Mouse (Mus musculus) retina, postnatal 1 day (tissue): ENCODE measurements around the gene Col7a1.

Experiments used
- DNase-seq: peaks from one replicate; pipeline ENCODE4 v3.0.0-alpha.2; 2012

The Col7a1 gene

GRCm38 (mm10) chr9:108987704-108988350 lies 34.4 kb downstream of the Col7a1 start:
- DNase-seq = peak; percentile 50

GRCm38 (mm10) chr9:108989802-108990461 lies 36.5 kb downstream of the Col7a1 start:
- DNase-seq = no peak

DNA sequence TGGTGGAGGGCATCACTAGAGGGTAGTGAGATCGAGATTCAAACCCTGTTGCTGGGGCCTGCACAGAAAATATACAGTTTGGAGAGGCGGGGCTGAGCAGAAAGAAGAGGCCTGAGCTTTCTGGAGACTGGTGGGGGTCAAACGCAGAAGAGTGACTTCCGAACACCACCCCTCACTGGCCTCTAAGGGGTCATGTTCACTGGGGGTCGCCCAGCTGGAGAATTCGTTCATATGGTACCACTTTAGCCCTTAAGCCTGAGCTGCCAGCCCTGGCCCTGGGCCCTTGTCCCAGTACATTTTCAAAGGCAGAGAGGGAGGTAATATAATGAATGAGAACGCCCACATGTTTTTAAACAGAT lies 37.1 kb downstream of the Col7a1 start:
- no peak for DNase-seq

- DNase-seq = peak; percentile 99
Observed at GRCm38 (mm10) chr9:108991428-108992084, 38.2 kb downstream of the Col7a1 start, which contains the start of gene Pfkfb4. TSS of gene Pfkfb4 (plus strand) at chr9:108991778.

DNA sequence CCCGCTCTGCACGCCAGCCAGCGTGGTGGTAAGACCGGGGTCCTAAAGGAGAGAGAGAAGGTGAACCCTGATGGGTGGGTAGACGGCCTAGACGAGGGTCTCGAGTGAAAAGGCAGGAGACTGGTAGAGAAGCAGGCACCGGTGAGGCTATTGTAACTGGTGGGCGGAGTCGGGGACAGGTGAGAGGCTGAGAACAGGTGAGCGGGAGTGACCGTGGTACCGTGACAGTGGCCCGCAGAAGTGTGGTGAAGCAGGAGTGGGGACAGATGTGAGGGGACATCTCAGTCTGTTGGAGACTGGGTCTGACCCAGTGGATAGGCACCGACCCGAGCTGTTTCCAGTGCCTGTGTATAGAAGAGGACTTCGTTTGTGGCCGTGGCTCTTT lies 38.7 kb downstream of the Col7a1 start:
- no peak for DNase-seq

- no peak for DNase-seq
Observed at GRCm38 (mm10) chr9:108992620-108993361, 39.4 kb downstream of the Col7a1 start.

- DNase-seq = no peak
Observed at GRCm38 (mm10) chr9:108996411-108996810, 43.0 kb downstream of the Col7a1 start.

- peak; percentile 30 for DNase-seq
Observed at GRCm38 (mm10) chr9:108998287-108999166, 45.1 kb downstream of the Col7a1 start.

GRCm38 (mm10) chr9:108999167-108999526 lies 45.8 kb downstream of the Col7a1 start:
- DNase-seq = no peak

- peak; percentile 80 for DNase-seq
Observed at GRCm38 (mm10) chr9:109000726-109001125, 47.3 kb downstream of the Col7a1 start.

DNA sequence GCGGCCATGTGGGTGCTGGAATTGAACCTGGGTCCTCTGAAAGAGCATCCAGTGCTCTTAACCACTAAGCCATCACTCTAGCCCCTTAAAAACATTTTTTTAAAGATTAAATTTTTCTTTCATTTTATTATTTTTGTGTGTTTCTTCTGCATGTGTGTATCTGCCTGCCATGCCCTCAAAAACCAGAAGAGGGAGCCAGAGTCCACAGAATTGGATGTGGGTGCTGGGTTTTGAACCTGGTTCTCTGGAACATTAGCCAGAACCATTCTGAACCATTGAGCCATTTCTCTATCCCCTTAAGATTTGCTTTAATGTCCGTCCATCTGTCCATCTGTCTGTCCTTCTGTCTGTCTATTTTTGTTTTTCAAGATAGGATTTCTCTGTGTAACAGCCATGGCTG lies 49.8 kb downstream of the Col7a1 start:
- DNase-seq = peak; percentile 53

DNA sequence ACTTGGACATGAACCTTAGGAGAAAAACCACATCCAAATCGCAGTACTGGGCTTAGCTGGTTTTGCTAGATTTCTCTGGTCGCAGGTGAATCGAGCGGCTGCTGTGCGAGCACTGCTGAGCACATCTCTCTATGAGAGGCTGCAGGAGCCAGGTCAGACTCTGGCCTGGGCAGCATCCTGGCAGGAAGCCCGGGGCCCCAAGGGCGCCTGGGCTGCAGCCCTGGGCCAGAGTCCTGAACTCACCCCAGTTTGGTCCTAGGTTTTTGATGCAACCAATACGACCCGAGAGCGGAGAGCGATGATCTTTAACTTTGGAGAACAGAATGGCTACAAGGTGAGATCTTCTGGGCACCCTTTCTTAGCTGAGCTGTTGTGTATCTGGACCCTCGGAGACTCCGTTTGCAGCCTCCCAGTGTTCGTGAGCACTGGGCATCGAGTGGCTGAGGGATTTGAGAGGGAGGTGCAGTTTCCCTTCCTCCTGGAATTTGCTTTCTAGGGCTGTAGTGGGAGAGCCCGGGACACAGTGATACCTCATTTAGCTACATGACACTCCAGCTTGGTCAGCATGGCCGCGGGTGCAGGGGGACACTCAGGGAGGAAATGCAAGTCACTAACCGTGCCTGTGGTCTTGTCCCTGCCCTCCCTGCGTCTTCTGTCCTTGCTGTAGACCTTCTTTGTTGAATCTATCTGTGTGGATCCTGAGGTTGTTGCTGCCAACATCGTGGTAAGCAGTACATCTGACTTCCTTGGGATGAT lies 53.8 kb downstream of the Col7a1 start:
- no peak for DNase-seq

DNA sequence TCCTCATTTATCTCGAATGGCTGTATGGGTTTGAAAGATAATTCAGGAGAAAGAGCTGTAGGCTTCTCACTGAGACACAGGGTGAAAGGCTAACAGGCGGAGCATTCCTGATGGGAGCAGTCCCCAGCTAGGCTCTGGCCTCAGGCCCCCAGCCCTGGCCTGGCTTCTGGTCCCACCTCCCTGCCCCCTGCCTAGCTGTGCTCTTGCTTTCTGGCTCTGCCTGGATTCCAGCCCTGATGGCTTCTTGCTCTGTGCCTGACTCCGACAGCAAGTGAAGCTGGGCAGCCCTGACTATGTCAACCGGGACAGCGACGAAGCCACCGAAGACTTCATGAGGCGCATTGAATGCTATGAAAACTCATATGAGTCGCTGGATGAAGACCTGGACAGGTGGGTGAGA lies 54.7 kb downstream of the Col7a1 start:
- DNase-seq = no peak

- no peak for DNase-seq
Observed at GRCm38 (mm10) chr9:109008994-109009635, 55.7 kb downstream of the Col7a1 start.

- DNase-seq = peak; percentile 23
Observed at GRCm38 (mm10) chr9:109009636-109010315, 56.4 kb downstream of the Col7a1 start.

GRCm38 (mm10) chr9:109010316-109010690 lies 56.9 kb downstream of the Col7a1 start:
- DNase-seq = no peak

DNA sequence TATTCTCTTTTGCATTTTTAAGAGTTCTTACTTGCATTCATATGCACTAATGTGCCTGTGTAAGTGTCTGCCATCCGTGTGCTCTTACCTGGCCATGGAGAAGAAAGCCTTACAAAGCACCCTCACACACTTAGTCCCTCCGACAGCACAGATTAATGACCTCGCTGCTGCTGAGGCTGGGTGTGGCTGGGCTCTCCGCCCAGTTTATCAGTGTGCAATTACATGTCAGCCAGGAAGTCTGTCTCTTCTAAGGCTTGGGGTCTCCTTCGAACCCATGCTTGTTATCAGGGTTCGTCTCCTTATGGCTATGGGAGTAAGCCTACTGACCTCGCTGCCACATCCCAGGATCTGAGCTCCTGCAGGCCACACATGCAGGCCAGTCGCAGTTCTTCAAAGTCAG lies 62.0 kb downstream of the Col7a1 start:
- no peak for DNase-seq

GRCm38 (mm10) chr9:109016973-109017604 lies 63.7 kb downstream of the Col7a1 start:
- no peak for DNase-seq

DNA sequence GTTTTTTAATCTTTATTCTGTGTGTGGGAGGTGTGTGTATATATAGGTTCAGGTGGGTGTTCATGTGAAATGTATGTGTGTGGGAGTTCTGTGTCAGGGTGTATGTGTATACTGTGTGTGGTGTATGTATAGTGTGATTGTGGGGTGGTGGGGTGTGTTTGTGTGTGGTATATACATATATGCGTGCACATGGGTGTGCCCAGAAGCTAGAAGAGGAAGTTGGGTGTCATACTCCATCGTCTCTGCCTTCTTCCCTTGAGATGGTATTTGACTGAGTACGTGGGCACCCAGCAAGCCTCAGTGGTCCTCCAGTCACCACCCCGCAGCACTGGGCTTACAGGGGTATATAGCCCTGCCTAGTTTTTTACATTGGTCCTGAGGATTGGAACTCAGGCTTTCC lies 68.0 kb downstream of the Col7a1 start:
- DNase-seq = no peak
